Mouse (Mus musculus): ENCODE data around the gene Ntrk3. TPM values are rescaled to one million over a fixed set of nuclear protein-coding genes. Genes with fewer than 3 reads are reported as not detected.

Ntrk3 gene
- polyA plus RNA-seq, 1 experiment from 2014 or later, result 3.5 TPM

- 73% methylated on average over 10 of the region's 10 CpGs for WGBS
- H3K27me3 ChIP-seq (ENCODE audit: control insufficient read depth, insufficient read depth, low read length), result no peaks in the 10 kb centered on the region
- ATAC-seq (ENCODE audit: insufficient read depth, low FRiP score), result no peak
Observed at GRCm38 (mm10) chr7:78546551-78546950, 191.3 kb downstream of the Ntrk3 start.

GRCm38 (mm10) chr7:78542468-78542867 is 195.3 kb downstream of the Ntrk3 start:
- H3K4me2 ChIP-seq (ENCODE audit: low read depth, low read length), result no peak overlapping the region
- H3K27me3 ChIP-seq (ENCODE audit: control insufficient read depth, insufficient read depth, low read length), result no peaks in the 10 kb centered on the region
- H3K4me3 ChIP-seq (replicated peaks; ENCODE audit: low read length), result no peak overlapping the region
- ATAC-seq (ENCODE audit: insufficient read depth, low FRiP score), result no peak
- H3K4me1 ChIP-seq (ENCODE audit: control insufficient read depth, insufficient read depth, low read length), result no peaks in the 10 kb centered on the region
- no peaks in the 10 kb centered on the region for H3K9me3 ChIP-seq (replicated peaks; ENCODE audit: control insufficient read depth, low read length)
- 50% methylated on average over 4 of the region's 4 CpGs for WGBS
- no peaks in the 10 kb centered on the region for H3K36me3 ChIP-seq (ENCODE audit: control insufficient read depth, insufficient read depth, low read length)
- H3K9ac ChIP-seq (ENCODE audit: low read length), result no peak overlapping the region
- H3K27ac ChIP-seq (ENCODE audit: low read length), result no peak overlapping the region

More at GRCm38 (mm10) chr7:78546551-78546950, 191.3 kb downstream of the Ntrk3 start:
- Histone ChIP-seq H3K9ac (ENCODE audit: low read length) (no peak overlapping the region), H3K4me3 (replicated peaks; ENCODE audit: low read length) (no peak overlapping the region), H3K4me2 (ENCODE audit: low read depth, low read length) (no peak overlapping the region), H3K9me3 (replicated peaks; ENCODE audit: control insufficient read depth, low read length) (no peaks in the 10 kb centered on the region), H3K36me3 (ENCODE audit: control insufficient read depth, insufficient read depth, low read length) (no peaks in the 10 kb centered on the region), H3K4me1 (ENCODE audit: control insufficient read depth, insufficient read depth, low read length) (no peaks in the 10 kb centered on the region), H3K27ac (ENCODE audit: low read length) (no peak overlapping the region)

- Histone ChIP-seq H3K9ac (ENCODE audit: low read length) (no peak overlapping the region), H3K36me3 (ENCODE audit: control insufficient read depth, insufficient read depth, low read length) (no peaks in the 10 kb centered on the region), H3K4me3 (replicated peaks; ENCODE audit: low read length) (no peak overlapping the region), H3K27me3 (ENCODE audit: control insufficient read depth, insufficient read depth, low read length) (no peaks in the 10 kb centered on the region), H3K9me3 (replicated peaks; ENCODE audit: control insufficient read depth, low read length) (no peaks in the 10 kb centered on the region), H3K4me2 (ENCODE audit: low read depth, low read length) (no peak overlapping the region), H3K27ac (ENCODE audit: low read length) (no peak overlapping the region), H3K4me1 (ENCODE audit: control insufficient read depth, insufficient read depth, low read length) (no peaks in the 10 kb centered on the region)
- WGBS, result 20% methylated on average over 6 of the region's 6 CpGs
- no peak for ATAC-seq (ENCODE audit: insufficient read depth, low FRiP score)
Observed at GRCm38 (mm10) chr7:78530286-78530685, 207.5 kb downstream of the Ntrk3 start.

- Histone ChIP-seq H3K36me3 (ENCODE audit: control insufficient read depth, insufficient read depth, low read length) (no peaks in the 10 kb centered on the region), H3K4me2 (ENCODE audit: low read depth, low read length) (no peak overlapping the region), H3K9ac (ENCODE audit: low read length) (no peak overlapping the region), H3K9me3 (replicated peaks; ENCODE audit: control insufficient read depth, low read length) (no peaks in the 10 kb centered on the region), H3K4me3 (replicated peaks; ENCODE audit: low read length) (no peak overlapping the region), H3K4me1 (ENCODE audit: control insufficient read depth, insufficient read depth, low read length) (no peaks in the 10 kb centered on the region), H3K27ac (ENCODE audit: low read length) (no peak overlapping the region), H3K27me3 (ENCODE audit: control insufficient read depth, insufficient read depth, low read length) (no peaks in the 10 kb centered on the region)
- ATAC-seq (ENCODE audit: insufficient read depth, low FRiP score), result no peak
- 70% methylated on average over 3 of the region's 3 CpGs for WGBS
Observed at GRCm38 (mm10) chr7:78528008-78528407, 209.8 kb downstream of the Ntrk3 start.

- Histone ChIP-seq H3K4me3 (replicated peaks; ENCODE audit: low read length) (no peak overlapping the region), H3K9ac (ENCODE audit: low read length) (no peak overlapping the region), H3K27ac (ENCODE audit: low read length) (no peak overlapping the region), H3K4me1 (ENCODE audit: control insufficient read depth, insufficient read depth, low read length) (no peaks in the 10 kb centered on the region), H3K4me2 (ENCODE audit: low read depth, low read length) (no peak overlapping the region), H3K9me3 (replicated peaks; ENCODE audit: control insufficient read depth, low read length) (no peaks in the 10 kb centered on the region), H3K27me3 (ENCODE audit: control insufficient read depth, insufficient read depth, low read length) (no peaks in the 10 kb centered on the region), H3K36me3 (ENCODE audit: control insufficient read depth, insufficient read depth, low read length) (no peaks in the 10 kb centered on the region)
- ATAC-seq (ENCODE audit: insufficient read depth, low FRiP score), result no peak
- WGBS, result 43% methylated on average over 4 of the region's 4 CpGs
Observed at GRCm38 (mm10) chr7:78527564-78527963, 210.2 kb downstream of the Ntrk3 start.

GRCm38 (mm10) chr7:78520243-78520927 is 217.4 kb downstream of the Ntrk3 start:
- Histone ChIP-seq H3K27ac (ENCODE audit: low read length) (no peak overlapping the region), H3K4me1 (ENCODE audit: control insufficient read depth, insufficient read depth, low read length) (no peaks in the 10 kb centered on the region), H3K4me3 (replicated peaks; ENCODE audit: low read length) (no peak overlapping the region), H3K9ac (ENCODE audit: low read length) (no peak overlapping the region), H3K9me3 (replicated peaks; ENCODE audit: control insufficient read depth, low read length) (no peaks in the 10 kb centered on the region), H3K27me3 (ENCODE audit: control insufficient read depth, insufficient read depth, low read length) (no peaks in the 10 kb centered on the region), H3K36me3 (ENCODE audit: control insufficient read depth, insufficient read depth, low read length) (no peaks in the 10 kb centered on the region), H3K4me2 (ENCODE audit: low read depth, low read length) (no peak overlapping the region)
- ATAC-seq (ENCODE audit: insufficient read depth, low FRiP score), result no peak
- WGBS, result 83% methylated on average over 9 of the region's 9 CpGs

GRCm38 (mm10) chr7:78519689-78520088 is 218.1 kb downstream of the Ntrk3 start:
- no peak for ATAC-seq (ENCODE audit: insufficient read depth, low FRiP score)
- Histone ChIP-seq H3K4me2 (ENCODE audit: low read depth, low read length) (no peak overlapping the region), H3K9me3 (replicated peaks; ENCODE audit: control insufficient read depth, low read length) (no peaks in the 10 kb centered on the region), H3K4me1 (ENCODE audit: control insufficient read depth, insufficient read depth, low read length) (no peaks in the 10 kb centered on the region), H3K4me3 (replicated peaks; ENCODE audit: low read length) (no peak overlapping the region), H3K27me3 (ENCODE audit: control insufficient read depth, insufficient read depth, low read length) (no peaks in the 10 kb centered on the region), H3K9ac (ENCODE audit: low read length) (no peak overlapping the region), H3K27ac (ENCODE audit: low read length) (no peak overlapping the region), H3K36me3 (ENCODE audit: control insufficient read depth, insufficient read depth, low read length) (no peaks in the 10 kb centered on the region)
- WGBS, result 75% methylated on average over 3 of the region's 3 CpGs

- H3K9me3 ChIP-seq (replicated peaks; ENCODE audit: control insufficient read depth, low read length), result no peaks in the 10 kb centered on the region
- ATAC-seq (ENCODE audit: insufficient read depth, low FRiP score), result no peak
- WGBS, result 81% methylated on average over 5 of the region's 5 CpGs
Observed at GRCm38 (mm10) chr7:78518760-78519363, 218.9 kb downstream of the Ntrk3 start.

GRCm38 (mm10) chr7:78515042-78515609 is 222.7 kb downstream of the Ntrk3 start:
- no peak overlapping the region for H3K4me2 ChIP-seq (ENCODE audit: low read depth, low read length)
- ATAC-seq (ENCODE audit: insufficient read depth, low FRiP score), result no peak
- no peaks in the 10 kb centered on the region for H3K9me3 ChIP-seq (replicated peaks; ENCODE audit: control insufficient read depth, low read length)
- H3K27ac ChIP-seq (ENCODE audit: low read length), result no peak overlapping the region
- no peak overlapping the region for H3K9ac ChIP-seq (ENCODE audit: low read length)
- no peaks in the 10 kb centered on the region for H3K4me1 ChIP-seq (ENCODE audit: control insufficient read depth, insufficient read depth, low read length)
- no peak overlapping the region for H3K4me3 ChIP-seq (replicated peaks; ENCODE audit: low read length)
- WGBS, result 33% methylated on average over 7 of the region's 7 CpGs
- H3K27me3 ChIP-seq (ENCODE audit: control insufficient read depth, insufficient read depth, low read length), result no peaks in the 10 kb centered on the region
- H3K36me3 ChIP-seq (ENCODE audit: control insufficient read depth, insufficient read depth, low read length), result no peaks in the 10 kb centered on the region

More at GRCm38 (mm10) chr7:78518760-78519363, 218.9 kb downstream of the Ntrk3 start:
- no peaks in the 10 kb centered on the region for H3K27me3 ChIP-seq (ENCODE audit: control insufficient read depth, insufficient read depth, low read length)
- H3K27ac ChIP-seq (ENCODE audit: low read length), result no peak overlapping the region
- no peaks in the 10 kb centered on the region for H3K36me3 ChIP-seq (ENCODE audit: control insufficient read depth, insufficient read depth, low read length)
- no peak overlapping the region for H3K4me3 ChIP-seq (replicated peaks; ENCODE audit: low read length)
- no peak overlapping the region for H3K9ac ChIP-seq (ENCODE audit: low read length)
- H3K4me2 ChIP-seq (ENCODE audit: low read depth, low read length), result no peak overlapping the region
- H3K4me1 ChIP-seq (ENCODE audit: control insufficient read depth, insufficient read depth, low read length), result no peaks in the 10 kb centered on the region

All from stomach, embryonic 16.5 days (tissue).